Mouse (Mus musculus) yolk sac, embryonic 10.5 days (tissue): ENCODE results near the gene Tnfrsf9.
"Not testable (repeated sequence)": the region's sequence is repeated elsewhere in the genome, so short reads cannot be mapped to it uniquely, and the experiment has no call there.

Source experiments
- DNase-seq: peaks from one replicate; pipeline ENCODE4 v3.0.0-alpha.2; 2017; ENCODE audit warnings: low spot score

The Tnfrsf9 gene

DNA sequence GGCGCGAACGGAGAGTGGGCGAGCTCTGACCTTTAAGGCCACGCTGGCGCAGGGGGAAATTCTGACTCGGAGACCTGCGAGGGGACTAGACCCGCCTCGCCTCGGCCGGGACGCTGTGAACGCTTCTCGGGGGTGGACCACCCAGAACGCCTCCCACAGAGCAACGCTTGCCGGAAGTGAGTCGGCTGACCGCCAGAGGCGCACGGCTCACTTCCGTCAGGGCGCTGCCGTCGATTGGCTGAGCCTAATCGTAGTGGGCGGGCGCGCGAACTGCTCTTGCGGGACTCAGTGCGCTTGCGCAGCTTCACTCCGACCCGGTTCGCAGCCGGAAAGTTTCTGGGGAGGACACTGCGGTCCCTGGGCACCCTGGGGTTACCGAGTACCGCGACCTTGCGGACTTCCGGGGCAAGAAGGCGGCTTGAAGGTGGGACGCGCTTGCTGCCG, at the start of gene Tnfrsf9, which contains the start of gene Park7:
Gene Tnfrsf9, plus strand, starts transcription at position 273 of the 444 bp plus-strand sequence.
Gene Park7, minus strand, starts transcription at position 148 of the 444 bp plus-strand sequence.
- peak; percentile 94 for DNase-seq

- DNase-seq = no peak
Observed at GRCm38 (mm10) chr4:150865371-150865770, 49.0 kb upstream of the Tnfrsf9 start.

GRCm38 (mm10) chr4:150866069-150866468, 48.3 kb upstream of the Tnfrsf9 start:
- DNase-seq = no peak

DNA sequence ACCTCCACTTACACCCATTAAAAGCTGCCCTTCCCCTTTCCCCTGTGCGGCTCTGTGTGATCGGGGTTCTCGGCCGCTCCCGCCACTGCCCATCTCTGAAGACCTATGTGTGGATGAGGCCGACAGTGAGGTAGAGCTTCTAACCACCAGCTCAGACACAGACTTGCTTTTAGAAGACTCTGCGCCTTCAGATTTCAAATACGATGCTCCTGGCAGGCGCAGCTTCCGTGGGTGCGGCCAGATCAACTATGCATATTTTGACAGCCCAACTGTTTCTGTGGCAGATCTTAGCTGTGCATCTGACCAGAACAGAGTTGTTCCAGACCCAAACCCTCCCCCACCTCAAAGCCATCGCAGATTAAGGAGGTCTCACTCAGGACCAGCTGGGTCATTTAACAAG, 47.9 kb upstream of the Tnfrsf9 start:
- no peak for DNase-seq

GRCm38 (mm10) chr4:150868161-150868560, 46.2 kb upstream of the Tnfrsf9 start:
- no peak for DNase-seq

DNA sequence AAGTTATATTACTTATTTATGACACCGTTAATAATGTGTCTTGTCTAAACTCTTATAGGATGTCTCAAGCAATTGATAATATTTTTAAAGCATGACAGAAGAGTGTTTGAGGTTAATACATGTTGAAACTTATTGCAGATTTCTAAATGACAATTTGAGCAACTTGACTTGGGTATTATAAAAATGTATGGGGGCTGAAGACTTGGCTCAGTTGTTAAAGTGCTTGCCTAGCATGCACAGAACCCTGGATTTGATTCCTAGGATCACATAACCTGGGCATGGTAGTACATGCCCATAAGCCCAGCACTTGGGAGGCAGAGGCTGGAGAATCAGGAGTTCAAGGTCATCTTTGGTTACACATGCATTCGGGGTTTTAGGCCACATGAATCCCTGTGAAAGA, 45.5 kb upstream of the Tnfrsf9 start:
- DNase-seq = no peak

DNA sequence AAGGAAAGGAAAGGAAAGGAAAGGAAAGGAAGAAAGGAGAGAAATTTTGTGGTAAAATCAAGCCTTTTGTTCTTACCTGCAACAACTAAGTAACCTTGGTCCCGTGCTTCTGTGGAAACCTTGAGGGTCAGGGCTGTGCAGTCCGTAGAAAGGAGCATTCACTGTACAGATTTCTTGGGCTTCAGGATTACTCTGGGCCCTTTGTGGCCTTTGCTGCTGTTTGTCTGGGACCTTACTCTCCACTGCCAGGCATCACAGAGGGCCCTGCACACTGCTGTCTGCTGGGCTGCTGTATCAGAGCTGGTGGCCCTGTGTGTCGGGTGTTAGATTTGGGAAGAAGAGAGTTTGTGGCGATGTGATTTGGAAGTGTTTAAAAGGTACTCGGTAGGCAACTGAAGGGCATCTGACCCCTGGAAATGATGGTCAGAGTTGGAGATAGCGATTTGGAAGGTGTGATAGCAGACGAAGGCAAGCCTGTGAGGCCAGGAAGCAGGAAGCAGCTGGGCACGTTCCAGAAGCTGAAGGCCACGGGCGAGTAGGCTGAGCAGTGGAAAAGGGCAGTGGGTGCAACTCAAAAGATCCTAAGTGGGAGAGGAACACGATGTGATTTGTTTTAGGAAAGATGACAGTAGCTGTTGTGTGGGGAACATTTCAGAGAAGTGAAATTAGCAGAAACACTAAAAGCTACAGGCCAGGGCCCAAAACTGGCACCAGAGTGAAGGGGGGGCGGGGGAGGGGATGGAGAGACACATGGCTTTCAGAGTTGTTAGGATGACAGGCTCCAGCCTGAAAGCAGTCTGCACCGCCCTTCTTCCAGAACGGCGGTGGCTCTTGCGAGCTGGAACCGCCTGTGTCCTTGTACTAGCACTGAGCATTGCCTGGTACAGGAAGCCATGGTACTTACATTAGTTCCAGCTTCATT, 44.8 kb upstream of the Tnfrsf9 start:
- DNase-seq = no peak

GRCm38 (mm10) chr4:150870963-150871391, 43.4 kb upstream of the Tnfrsf9 start:
- DNase-seq = no peak

GRCm38 (mm10) chr4:150871392-150872138, 42.8 kb upstream of the Tnfrsf9 start:
- DNase-seq = no peak

DNA sequence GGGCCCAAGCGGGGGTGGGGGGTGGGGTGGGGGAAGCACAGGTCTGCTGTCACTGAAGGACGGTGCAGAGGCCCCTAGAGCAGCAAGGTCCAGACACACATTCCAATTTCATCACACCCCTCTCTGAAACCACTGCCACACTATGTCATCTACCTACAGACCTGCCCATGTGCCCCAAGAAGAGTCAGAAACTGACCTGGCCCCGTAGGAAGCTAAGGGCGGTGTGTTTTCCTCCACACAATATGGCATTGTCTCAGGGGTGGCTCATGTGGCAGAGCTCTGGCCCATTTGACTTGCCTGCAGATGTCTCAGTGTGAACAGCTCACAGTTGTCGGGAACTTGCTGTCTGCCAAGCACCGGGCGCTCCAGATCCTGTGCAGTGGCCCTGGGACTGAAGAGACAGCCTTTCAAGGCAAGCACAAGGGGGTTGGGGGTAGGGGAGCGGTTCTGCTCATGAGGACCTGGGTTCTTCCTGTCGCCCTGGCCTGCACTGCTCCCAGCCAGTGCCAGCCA, 42.2 kb upstream of the Tnfrsf9 start:
- no peak for DNase-seq

GRCm38 (mm10) chr4:150872681-150873080, 41.7 kb upstream of the Tnfrsf9 start:
- no peak for DNase-seq

DNA sequence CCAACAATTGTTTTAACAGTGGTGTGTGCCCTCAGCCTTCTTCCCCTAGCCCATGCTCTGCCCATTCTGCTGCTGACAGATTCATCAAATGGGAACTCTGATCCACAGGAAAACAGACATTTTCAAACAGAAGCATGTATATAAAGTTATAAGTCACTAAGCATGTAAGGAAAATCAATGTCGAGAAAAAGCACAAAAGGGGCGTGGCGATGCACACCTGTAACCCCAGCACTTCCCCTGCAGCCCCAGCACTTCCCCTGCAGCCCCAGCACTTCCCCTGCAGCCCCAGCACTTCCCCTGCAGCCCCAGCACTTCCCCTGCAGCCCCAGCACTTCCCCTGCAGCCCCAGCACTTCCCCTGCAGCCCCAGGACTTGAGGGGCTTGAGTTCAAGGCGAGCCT, 39.9 kb upstream of the Tnfrsf9 start:
- not testable (repeated sequence) for DNase-seq

DNA sequence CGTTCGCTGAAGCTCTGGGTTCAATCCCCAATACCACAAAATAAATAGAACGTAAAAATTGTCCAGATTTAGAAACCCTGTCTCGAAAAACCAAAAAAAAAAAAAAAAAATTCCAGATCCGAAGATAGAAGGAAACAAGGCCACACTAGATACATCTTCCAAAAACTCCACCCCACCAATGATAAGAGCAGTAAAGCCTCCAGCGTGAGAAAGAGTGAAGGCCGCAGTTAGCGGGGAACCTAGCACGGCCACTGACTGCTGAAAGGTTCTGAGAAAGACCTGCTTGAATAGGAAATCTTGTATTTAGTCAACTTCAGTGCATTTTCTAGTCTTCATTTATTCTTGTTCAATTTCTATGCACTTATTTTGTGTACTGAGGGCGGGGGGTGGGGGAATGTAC, 39.0 kb upstream of the Tnfrsf9 start:
- no peak for DNase-seq

- no peak for DNase-seq
Observed at GRCm38 (mm10) chr4:150879631-150880030, 34.7 kb upstream of the Tnfrsf9 start.

DNA sequence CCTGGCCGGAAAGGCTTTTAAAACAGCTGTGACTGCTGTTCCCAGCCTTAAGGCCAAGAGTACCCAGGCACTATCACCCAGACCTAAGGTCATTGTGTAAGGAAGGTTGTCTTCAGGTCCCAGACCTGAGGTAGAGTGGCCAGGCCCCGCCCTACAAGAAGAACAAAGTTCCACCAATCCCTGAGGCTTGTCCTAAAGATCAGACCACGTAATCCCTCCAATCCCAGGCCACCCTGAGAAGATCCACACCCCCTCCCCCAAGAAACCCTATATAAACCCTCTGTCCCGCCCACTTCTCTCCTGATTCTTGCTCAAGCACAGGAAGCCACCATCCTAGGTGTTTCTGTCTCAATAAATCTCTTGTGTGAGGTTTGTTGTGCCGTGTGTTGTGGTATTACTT, 34.0 kb upstream of the Tnfrsf9 start:
- no peak for DNase-seq

DNA sequence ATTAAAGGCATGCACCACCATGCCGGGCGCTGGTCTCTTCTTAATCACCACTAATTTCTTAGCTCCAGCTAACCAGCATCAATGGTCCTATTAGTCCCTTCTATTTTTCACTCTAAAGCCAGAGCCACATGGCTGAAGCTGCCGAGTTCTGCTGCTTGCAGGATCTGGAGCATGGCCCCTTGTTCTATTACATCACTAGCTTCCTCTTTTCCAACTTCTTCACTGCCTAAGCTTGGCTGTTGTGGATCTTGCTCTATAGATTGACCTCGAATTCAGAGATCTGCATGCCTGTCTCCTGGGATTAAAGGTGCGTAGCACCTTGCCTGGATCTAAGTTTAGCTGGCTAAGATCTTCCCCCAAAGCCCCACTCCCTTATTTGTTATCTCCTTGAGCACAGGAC, 31.7 kb upstream of the Tnfrsf9 start:
- DNase-seq = no peak

- no peak for DNase-seq
Observed at GRCm38 (mm10) chr4:150887903-150888302, 26.5 kb upstream of the Tnfrsf9 start.

DNA sequence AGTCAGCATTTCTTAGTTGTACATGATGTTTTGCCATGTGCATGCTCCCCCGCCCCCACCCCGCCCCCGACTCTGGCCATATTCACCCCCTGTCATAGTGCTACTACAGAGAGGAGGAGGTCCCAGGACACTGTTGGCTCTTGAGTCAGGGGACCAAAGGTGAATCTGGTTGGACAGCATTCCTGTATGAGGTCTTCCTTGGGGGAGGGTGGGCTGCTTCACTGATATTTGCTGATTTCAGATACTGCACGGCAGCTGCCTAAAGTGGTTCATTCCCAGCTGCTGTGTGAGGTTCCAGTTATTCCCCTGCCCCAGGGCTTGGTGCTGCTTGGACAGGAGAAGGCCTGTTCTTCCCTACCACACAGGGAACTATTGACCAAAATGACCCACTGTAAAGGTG, 25.9 kb upstream of the Tnfrsf9 start:
- DNase-seq = peak; percentile 78

DNA sequence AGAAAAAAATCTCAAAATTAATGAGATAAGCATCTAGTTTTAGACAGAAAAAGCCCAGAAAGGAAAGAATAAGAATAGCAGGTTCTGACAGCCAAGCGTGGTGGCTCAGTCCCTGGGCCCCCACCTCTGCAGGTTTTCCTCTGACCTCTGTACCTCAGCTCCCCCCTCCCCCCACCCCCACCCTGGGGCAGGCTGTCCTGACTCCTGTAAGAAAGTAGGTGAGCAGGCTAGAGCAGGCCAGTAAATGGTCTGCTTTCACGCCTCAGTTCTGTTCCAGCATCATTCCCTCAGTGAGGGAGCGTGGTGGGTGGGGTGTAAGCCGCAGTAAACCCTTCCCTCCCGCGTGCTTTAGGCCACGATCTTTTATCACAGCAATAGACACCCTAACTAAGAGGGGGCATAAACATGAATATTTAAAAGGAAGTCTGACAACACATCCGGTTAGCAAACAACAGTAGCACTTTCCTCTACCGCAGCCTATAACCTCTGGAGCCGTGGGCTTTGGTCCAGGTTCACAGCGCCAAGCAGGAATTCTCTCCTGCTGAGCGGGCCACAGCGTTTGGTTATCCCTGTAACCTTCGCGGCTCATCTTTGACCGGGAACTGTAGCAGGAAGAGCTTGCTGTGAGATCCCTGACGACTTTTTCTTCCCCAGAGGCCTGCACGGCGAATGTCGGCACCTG, 24.9 kb upstream of the Tnfrsf9 start:
- peak; percentile 84 for DNase-seq

DNA sequence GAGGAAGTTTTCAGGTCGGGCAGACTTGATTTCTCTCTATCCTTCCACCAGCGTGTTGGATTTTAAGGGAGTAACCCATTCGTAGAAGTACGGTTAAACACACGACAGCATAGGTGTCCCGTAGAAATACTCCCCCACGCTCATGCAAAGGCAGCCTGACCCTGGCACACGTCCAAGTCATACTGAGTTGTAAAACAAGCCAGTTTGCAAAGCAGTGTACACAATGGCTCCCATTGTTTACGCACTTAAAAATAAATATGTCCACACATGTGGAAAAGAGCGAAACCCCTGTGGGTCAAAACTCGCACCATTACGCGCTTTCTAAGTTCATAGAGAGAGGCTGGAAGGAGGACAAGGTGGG, 24.4 kb upstream of the Tnfrsf9 start:
- peak; percentile 68 for DNase-seq

DNA sequence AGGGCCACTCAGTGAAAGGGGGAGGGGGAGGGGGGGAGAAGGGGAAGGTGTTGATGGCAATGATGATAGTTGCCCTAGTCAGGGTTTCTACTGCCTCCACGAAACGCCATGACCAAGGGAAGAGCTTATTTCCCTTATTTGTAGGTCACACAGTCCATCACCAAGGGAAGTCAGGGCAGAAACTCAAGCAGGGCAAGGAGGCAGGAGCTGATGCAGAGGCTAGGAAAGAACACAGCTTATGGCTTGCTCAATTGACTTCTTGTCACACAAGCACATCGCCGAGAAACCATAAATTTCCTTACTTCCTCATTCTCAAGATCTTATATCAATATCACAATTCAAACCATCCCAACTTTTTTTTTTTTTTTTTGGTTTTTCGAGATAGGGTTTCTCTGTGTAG, 23.1 kb upstream of the Tnfrsf9 start:
- DNase-seq = no peak
